Mouse (Mus musculus): ENCODE data around the gene Slc45a2.
"Not testable (repeated sequence)": the region's sequence is repeated elsewhere in the genome, so short reads cannot be mapped to it uniquely, and the experiment has no call there.

The Slc45a2 gene

DNA sequence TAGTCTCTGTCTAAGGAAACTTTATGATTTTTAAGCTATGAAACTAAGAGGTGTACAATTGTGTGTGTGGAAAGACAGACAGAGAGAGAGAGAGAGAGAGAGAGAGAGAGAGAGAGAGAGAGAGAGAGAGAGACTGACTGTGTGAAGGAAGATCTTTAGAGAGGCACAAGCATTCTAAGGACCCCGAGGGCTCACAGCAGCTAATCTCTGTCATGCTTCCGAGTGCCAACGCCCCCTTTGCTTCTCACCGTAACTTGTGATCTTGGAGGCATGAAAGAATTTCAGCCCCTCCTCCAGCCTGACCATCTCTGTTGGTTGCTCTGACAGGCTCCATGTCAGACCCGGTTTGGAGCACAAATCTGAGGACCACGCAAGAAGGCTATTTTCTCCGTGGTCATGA, at the start of gene Slc45a2:
TSS of gene Slc45a2 (plus strand) at position 301 of the 400 bp plus-strand sequence.
- no peak for DNase-seq (ENCODE audit: low read depth)

DNA sequence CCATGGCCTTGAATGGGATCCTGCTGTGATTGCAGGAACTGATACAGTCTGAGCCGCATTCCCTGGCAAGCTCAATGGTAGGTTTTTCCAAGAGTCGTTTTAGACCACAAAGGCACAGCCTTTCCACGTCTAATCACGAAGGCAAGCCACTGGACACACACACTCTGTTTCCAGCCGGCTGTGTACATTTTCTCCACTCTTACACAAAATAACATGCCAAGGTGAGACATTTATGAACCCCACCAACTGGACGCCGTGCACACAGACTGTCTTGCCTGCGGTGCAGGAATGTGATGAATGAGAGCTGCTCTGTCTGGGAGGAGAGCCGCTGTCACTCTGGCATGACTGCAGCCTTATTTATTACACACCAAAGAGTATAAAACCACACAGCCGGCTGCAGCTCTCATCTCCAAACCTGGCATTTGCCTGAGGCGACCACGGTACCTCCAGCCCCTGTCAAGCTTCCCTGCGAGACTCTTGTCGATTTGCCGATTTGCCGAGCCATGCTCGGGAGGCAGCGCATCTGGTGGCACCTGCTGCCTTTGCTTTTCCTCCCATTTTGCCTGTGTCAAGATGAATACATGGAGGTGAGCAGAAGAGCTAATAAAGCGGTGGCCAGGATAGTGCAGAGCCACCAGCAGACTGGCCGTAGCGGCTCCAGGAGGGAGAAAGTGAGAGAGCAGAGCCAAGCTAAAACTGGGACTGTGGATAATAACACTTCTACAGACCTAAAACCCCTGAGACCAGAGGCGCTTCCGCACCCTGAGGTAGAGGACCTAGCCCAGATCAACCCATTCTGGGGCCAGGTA, 48.4 kb upstream of the Slc45a2 start, which contains the start of gene C1qtnf3:
TSS of gene C1qtnf3 (plus strand) at position 382 of the 809 bp plus-strand sequence.
- no peak for DNase-seq (ENCODE audit: low read depth)

DNA sequence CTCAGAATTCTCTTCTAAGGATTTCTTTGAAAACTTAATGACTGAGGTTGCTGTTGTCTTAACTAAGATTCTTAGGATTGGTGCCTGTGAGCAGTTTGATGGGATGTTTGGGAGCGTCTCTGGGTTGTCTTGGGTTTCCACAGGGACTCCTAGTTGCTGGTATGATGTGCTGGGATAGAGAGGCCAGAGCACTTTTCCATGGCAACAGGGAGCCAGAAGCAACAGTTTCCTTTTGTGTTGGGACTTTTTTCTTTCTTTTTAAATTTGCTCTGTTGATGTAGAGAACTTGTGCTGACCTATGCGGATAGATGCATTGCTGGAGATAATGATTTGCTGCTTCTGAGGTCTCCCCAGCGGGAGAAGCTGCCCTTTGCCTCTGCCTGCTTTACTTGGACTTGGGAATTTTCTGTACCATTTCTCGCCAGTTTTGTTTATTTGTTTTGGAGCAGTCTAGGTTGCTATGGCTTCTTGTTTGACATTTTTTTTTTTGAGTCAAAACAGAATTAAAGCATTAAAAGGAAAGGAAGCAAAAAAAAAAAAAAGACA, 47.7 kb upstream of the Slc45a2 start:
- no peak for DNase-seq (ENCODE audit: low read depth)

DNA sequence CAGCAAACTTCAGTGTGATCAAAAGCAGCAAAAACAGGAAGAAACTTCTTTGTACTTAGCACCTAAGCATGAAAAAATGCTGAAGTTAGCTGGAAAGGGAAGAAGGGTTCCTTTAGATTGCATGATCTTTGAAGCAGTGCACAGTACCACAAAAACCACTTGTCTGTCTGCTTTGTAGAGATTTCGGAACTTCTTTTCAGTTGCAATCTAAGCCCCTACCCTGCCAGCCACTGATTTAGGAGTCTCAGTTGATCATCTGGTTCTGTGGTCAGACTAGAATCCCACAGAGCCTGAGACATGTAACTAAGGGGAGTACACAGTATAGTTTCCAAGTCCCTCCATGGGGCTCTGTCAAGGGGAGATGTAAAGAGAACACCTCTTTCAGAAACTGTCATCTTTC, 47.1 kb upstream of the Slc45a2 start:
- DNase-seq (ENCODE audit: low read depth): peak; percentile 24

GRCm38 (mm10) chr15:10954381-10955016, 46.0 kb upstream of the Slc45a2 start:
- DNase-seq (ENCODE audit: low read depth): no peak

DNA sequence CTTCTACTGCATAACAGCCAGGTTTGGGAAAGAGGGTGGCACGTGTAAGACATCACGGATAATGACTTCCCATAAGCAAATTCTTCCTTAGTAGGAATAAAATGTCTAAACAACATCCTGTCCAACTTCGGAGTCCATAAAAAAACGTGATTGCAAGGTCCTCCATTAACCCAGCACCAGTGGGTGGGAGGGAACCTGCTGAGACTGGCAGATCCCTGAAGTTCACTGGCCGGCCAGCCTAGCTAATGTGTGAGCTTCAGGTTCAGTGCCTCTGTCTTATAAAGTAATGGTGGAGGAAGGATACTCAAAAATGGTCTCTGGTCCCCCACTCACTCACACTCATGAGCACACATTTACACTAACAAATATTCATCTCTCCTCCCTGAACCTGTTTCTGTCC, 45.4 kb upstream of the Slc45a2 start:
- DNase-seq (ENCODE audit: low read depth): no peak

GRCm38 (mm10) chr15:10956706-10957105, 43.8 kb upstream of the Slc45a2 start:
- DNase-seq (ENCODE audit: low read depth): no peak

- no peak for DNase-seq (ENCODE audit: low read depth)
These were observed 41.1 kb upstream of the Slc45a2 start for GRCm38 (mm10) chr15:10959277-10960026.

- DNase-seq (ENCODE audit: low read depth): no peak
These were observed 40.3 kb upstream of the Slc45a2 start for GRCm38 (mm10) chr15:10960267-10960666.

- no peak for DNase-seq (ENCODE audit: low read depth)
These were observed 37.9 kb upstream of the Slc45a2 start for GRCm38 (mm10) chr15:10962601-10963000.

GRCm38 (mm10) chr15:10969439-10969838, 31.1 kb upstream of the Slc45a2 start:
- DNase-seq (ENCODE audit: low read depth): no peak

DNA sequence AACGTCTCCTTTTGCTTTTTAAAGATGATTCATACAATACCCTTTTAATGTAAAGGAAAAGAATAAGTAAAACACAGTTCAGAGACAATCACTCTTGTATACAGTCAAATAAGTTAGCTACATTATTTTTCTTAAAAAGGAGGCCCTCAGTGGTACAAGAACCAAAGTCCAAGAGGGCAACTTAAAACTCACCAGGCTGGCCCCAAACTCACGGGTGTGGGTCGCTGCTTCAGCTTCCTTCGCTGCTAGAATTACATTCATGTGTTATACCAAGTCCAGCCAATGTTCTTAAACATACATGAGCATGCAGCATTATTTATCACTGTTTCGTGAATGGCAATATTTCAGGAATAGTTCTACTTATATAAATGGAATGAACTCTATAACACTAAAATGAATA, 29.7 kb upstream of the Slc45a2 start:
- no peak for DNase-seq (ENCODE audit: low read depth)

DNA sequence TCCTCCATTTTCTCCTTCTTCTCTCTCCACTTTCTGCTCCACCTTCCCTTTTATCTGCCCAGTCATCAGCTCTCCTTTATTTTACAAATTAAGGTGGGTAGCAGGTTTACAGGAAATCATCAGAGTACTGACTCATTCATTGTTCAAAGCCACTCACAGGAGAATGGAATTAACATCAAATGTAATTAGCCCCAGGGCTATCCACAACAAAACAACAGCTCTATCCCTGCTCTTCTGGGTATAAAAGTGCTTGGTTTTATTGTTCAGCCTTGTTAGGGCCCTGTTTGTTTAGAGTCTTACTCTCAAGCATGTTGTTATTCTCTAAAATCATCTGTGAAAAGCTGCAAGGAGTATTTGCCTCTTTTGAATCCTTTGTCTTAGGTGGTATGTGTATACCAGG, 23.4 kb upstream of the Slc45a2 start:
- no peak for DNase-seq (ENCODE audit: low read depth)

DNA sequence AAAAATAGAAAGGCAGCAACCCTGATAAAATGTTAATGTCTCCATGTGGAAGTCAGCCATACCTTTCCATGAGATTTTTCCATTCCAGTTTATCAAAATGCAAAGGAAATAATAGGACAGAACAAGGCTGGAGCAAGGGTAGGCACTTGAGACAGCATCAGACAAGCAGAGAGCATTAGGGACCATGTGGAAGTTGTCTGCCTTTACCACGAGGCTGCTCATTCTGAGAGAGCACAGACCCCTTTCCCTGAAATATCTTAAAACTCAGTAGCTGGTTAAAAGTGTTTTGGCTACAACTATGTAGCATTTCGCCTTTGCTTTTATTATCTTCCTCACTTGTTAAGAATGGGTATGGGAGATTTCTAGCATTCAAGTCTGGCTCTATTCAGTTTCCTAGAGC, 19.8 kb upstream of the Slc45a2 start:
- no peak for DNase-seq (ENCODE audit: low read depth)

DNA sequence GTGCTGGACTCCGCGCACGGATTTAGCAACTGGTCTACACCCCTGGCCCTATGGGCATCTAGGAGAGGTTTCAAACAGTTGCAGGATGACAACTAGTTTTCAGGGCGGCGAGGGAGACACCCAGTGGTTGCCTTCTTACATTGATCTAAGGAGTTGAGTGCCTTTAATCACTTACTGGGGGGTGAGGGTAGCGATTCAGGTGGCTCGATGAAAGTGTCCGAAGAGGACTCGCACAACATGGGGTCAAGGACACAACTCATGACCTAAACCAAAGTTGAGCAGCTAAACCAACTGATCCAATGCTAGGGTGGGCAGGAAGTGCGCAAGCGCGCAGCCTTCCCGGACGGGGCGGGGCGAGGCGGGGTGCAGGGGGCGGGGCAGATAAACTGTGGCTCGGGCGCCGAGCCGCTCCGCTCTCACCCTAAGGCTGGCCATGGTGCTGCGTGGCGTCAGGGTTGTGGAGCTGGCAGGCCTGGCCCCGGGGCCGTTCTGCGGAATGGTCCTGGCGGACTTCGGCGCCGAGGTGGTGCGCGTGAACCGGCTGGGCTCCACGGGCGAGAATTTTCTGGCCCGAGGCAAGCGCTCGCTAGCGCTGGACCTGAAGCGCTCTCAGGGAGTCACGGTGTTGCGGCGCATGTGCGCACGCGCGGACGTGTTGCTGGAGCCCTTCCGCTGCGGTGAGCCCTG, 19.0 kb upstream of the Slc45a2 start, which contains the start of gene Amacr:
TSS of gene Amacr (plus strand) at position 380 of the 687 bp plus-strand sequence.
- DNase-seq (ENCODE audit: low read depth): peak; percentile 71

GRCm38 (mm10) chr15:10982064-10982435, 18.5 kb upstream of the Slc45a2 start:
- no peak for DNase-seq (ENCODE audit: low read depth)

- DNase-seq (ENCODE audit: low read depth): no peak
These were observed 14.8 kb upstream of the Slc45a2 start for GRCm38 (mm10) chr15:10985756-10986155.

GRCm38 (mm10) chr15:10986477-10986876, 14.0 kb upstream of the Slc45a2 start:
- DNase-seq (ENCODE audit: low read depth): not testable (repeated sequence)

- DNase-seq (ENCODE audit: low read depth): no peak
These were observed 10.1 kb upstream of the Slc45a2 start for GRCm38 (mm10) chr15:10990411-10990810.

DNA sequence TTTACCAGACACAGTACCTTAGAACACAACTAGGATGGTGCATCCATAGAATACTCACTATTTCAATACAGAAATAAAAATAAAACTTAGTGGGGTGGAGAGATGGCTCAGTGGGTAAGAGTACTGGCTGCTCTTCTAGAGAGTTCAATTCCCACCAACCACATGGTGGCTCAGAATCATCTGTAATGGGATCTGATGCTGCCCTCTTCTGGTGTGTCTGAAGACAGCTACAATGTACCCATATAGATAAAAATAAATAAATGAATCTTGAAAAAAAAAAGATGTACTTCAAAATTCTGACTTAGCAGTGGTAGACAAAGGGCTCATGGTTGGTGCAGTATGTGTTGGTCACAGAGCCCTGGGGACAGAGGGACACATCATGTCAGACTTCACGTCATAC, 9.0 kb upstream of the Slc45a2 start:
- DNase-seq (ENCODE audit: low read depth): no peak

GRCm38 (mm10) chr15:10999832-11000231, 689 bp upstream of the Slc45a2 start:
- no peak for DNase-seq (ENCODE audit: low read depth)

- DNase-seq (ENCODE audit: low read depth): no peak
These were observed 3.3 kb downstream of the Slc45a2 start for GRCm38 (mm10) chr15:11003791-11004190.
